Mouse (Mus musculus): ENCODE data around the gene Slc25a45. TPM values are rescaled to one million over a fixed set of nuclear protein-coding genes. Genes with fewer than 3 reads are reported as not detected.
A peak's percentile ranks its signal among the peaks of the same experiment; 100 is the strongest.

Slc25a45 gene
- total RNA-seq, 1 experiment from 2014 or later: 48.1 TPM

DNA sequence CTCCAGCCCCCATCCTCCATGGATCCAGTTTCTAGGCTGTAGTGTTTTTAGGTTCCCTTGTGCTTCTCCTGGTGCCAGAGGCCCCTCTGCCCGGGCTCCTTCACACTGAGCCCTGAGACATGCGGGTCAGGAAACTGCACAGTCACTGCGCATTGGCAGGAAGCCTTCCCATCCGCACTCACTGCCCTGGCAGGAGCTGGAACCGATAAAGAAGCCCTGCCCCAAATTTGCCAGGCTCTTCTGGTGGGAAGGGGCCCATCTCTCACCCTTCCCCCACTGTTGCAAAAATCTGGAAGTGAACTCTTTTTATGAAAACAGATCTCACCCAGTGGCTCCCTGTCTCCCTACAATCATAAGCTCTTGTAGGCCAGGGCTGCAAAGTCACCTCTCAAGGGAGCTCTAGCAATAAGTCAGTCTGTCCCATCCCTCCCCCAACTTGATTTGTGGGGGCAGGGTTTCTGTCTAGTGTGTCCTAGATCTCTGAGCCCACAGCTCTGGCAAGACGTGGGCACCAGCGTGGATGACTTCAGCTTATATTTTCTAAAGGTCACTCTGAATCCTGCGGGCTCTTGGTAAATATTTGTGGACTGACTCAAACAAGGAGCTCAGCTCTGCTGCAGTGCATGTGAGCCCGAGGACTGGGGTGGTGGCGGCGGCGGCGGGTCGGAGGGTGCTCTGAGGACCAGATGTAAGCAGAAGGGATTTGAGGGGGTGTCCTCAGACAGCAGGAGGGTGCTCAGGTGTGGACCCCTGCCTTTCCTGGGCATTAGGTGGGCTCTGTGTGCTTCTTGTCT lies 29.4 kb upstream of the Slc25a45 start:
- no peak for ATAC-seq (replicated peaks in 1 of 2; ENCODE audit: insufficient read depth in 1 of 2, low FRiP score in 2 of 2, low TSS enrichment in 1 of 2, low read depth in 1 of 2, poor library complexity in 2 of 2, severe bottlenecking in 2 of 2)

DNA sequence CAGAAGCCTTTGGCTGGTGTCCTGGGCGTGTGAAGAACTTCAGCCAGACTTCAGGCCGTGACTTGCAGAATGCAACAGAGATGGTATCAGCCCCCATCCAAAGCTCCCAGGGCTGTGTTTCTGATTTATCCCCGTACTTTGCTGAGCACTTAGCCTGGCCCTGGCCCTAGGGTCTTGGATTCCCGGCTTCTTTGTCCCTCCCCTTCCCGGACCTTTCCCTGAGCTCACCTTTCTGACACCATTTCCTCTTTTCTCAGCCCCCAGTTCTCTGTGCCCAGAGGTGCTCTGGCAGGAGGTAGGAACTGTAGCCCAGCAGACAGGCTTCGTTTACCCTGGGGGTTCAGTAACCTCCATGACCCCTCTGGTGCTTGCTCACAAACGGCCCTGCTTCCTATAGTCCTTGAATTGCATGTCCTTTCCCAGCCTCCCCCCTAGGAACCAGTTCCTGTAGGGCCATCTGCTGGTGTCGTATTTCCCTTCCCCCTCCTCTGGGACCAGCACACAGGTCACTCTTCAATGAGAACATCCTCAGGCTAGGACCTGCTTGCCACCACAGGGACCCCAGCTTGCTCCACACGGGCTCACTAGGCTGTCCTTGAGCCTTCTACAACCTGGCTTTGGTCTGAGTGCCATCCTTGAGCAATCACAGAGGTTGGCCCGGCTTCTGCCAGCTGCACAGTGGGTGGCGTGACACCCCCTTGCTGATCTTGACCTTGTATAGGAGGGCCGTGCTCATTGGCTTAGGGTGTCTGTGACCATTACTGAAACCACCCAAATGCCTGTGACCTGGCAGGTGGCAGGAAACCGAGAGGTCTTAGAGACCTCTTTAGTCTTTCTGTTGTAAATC lies 28.6 kb upstream of the Slc25a45 start:
- ATAC-seq (replicated peaks in 1 of 2; ENCODE audit: insufficient read depth in 1 of 2, low FRiP score in 2 of 2, low TSS enrichment in 1 of 2, low read depth in 1 of 2, poor library complexity in 2 of 2, severe bottlenecking in 2 of 2): no peak

DNA sequence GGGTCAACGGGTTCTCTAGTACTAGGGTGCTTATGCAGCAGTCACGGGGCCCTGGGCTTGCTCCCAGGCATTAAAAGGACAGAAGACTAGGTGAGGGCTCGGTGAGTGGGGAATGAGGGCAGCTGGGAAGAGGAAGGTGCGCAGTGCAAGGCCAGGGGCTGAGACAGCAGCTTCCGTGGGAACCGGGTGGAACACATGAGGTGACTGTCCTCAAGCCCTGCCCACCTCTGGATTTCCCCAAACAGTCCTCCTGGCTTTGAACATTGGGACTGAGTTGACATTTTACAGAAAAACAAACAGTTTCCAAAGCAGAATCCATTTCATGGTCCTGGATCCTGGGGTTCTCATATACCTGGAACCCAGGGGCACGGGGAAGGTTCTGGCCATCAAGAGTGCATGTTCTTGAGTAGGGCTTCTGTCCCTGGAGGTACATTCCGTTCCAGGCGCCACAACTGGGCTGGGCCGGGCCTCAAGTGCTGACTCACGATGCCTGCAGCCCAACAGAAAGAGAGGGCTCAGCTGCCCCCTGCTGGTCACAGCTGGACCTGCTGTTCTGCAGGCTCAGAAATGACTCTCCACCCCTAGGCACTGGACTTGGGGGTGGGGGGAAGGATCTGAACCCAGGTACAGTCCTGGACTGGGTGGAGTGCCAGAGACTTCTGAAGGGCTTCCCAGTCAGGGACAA lies 27.6 kb upstream of the Slc25a45 start:
- peak; percentile 28 to 36 for ATAC-seq (replicated peaks in 1 of 2; ENCODE audit: insufficient read depth in 1 of 2, low FRiP score in 2 of 2, low TSS enrichment in 1 of 2, low read depth in 1 of 2, poor library complexity in 2 of 2, severe bottlenecking in 2 of 2)

- no peak for ATAC-seq (replicated peaks in 1 of 2; ENCODE audit: insufficient read depth in 1 of 2, low FRiP score in 2 of 2, low TSS enrichment in 1 of 2, low read depth in 1 of 2, poor library complexity in 2 of 2, severe bottlenecking in 2 of 2)
Measured at GRCm38 (mm10) chr19:5850860-5851259, 26.7 kb upstream of the Slc25a45 start.

GRCm38 (mm10) chr19:5851481-5851971 lies 26.1 kb upstream of the Slc25a45 start:
- no peak for ATAC-seq (replicated peaks in 1 of 2; ENCODE audit: insufficient read depth in 1 of 2, low FRiP score in 2 of 2, low TSS enrichment in 1 of 2, low read depth in 1 of 2, poor library complexity in 2 of 2, severe bottlenecking in 2 of 2)

DNA sequence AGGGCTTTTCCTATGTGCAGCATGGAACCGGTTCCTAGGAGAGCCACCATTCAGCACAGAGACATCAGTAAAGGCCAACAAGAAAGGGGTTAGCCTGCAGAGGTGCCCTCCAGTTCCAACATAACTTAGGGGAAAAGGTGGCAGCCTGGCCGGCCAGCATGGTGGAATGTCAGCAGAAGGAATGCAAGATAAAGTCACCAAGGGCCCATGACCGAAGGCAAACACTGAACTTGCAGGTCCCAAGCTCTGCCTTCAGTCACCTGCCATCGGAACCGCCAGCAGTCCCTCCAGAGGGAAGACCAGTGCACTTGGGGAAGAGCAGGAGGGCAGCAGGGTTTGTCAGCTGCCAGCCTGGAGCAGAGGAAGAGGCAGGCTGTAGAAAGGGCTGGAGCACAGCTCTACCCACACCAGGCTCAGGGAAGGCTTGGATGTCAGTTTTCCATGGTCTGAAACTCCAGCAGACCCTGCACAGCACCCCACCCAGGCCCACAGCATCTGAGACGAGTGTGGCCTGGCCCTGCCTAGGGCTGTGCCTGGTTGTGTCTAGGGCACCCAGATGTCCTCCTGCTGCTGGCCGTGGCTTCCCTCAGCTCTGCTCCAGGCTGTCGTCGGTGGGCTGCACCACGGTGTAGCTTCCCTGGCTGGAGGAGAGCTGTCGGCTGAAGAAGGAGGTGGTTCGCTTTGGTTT lies 25.4 kb upstream of the Slc25a45 start:
- no peak for ATAC-seq (replicated peaks in 1 of 2; ENCODE audit: insufficient read depth in 1 of 2, low FRiP score in 2 of 2, low TSS enrichment in 1 of 2, low read depth in 1 of 2, poor library complexity in 2 of 2, severe bottlenecking in 2 of 2)

DNA sequence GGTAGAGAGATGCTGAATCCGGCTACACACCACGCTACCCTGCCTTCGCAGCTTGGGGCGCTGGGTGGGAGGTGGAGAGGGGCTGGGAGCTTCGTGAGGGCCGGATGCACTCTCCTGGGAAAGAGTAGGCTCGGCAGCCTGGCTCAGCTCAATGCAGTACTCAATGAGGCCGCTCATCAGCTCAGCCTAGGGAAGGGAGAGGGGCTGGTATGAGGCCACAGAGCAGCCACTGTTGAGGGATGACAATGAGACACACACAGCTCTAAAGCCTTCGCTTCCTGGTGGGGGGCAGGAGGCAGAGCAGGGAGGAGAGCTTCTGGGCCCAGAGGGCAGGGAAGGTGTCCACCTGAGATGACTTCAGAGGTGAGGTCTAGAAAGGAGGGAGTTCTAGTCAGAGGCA lies 21.0 kb upstream of the Slc25a45 start:
- no peak for ATAC-seq (replicated peaks in 1 of 2; ENCODE audit: insufficient read depth in 1 of 2, low FRiP score in 2 of 2, low TSS enrichment in 1 of 2, low read depth in 1 of 2, poor library complexity in 2 of 2, severe bottlenecking in 2 of 2)

- no peak for ATAC-seq (replicated peaks in 1 of 2; ENCODE audit: insufficient read depth in 1 of 2, low FRiP score in 2 of 2, low TSS enrichment in 1 of 2, low read depth in 1 of 2, poor library complexity in 2 of 2, severe bottlenecking in 2 of 2)
Measured at GRCm38 (mm10) chr19:5862335-5863085, 15.1 kb upstream of the Slc25a45 start.

DNA sequence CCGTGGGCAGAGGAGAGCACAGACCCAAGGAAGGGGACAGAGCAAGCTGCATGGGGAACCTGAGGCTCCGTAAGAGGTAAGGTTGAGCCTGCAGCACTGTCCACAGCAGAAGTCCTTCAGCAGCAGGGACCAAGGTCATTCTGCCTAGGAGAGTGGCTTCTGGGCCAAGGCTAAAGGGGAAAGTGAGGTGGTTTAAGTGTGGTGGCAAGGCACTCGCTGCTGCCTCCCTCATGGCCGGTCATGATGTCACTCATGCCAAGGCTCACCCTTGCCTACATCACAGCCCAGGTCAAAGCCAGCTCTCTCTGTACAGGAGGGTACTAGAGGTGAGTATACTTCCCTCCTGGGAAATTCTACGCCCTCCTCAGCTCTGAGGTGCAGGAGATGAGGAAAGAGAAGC lies 13.8 kb upstream of the Slc25a45 start:
- no peak for ATAC-seq (replicated peaks in 1 of 2; ENCODE audit: insufficient read depth in 1 of 2, low FRiP score in 2 of 2, low TSS enrichment in 1 of 2, low read depth in 1 of 2, poor library complexity in 2 of 2, severe bottlenecking in 2 of 2)

- ATAC-seq (replicated peaks in 1 of 2; ENCODE audit: insufficient read depth in 1 of 2, low FRiP score in 2 of 2, low TSS enrichment in 1 of 2, low read depth in 1 of 2, poor library complexity in 2 of 2, severe bottlenecking in 2 of 2): no peak
Measured at GRCm38 (mm10) chr19:5864710-5865398, 12.8 kb upstream of the Slc25a45 start.

GRCm38 (mm10) chr19:5868096-5868495 lies 9.5 kb upstream of the Slc25a45 start:
- no peak for ATAC-seq (replicated peaks in 1 of 2; ENCODE audit: insufficient read depth in 1 of 2, low FRiP score in 2 of 2, low TSS enrichment in 1 of 2, low read depth in 1 of 2, poor library complexity in 2 of 2, severe bottlenecking in 2 of 2)

- ATAC-seq (replicated peaks in 1 of 2; ENCODE audit: insufficient read depth in 1 of 2, low FRiP score in 2 of 2, low TSS enrichment in 1 of 2, low read depth in 1 of 2, poor library complexity in 2 of 2, severe bottlenecking in 2 of 2): no peak
Measured at GRCm38 (mm10) chr19:5871273-5871672, 6.3 kb upstream of the Slc25a45 start.

GRCm38 (mm10) chr19:5871683-5872082 lies 5.9 kb upstream of the Slc25a45 start:
- no peak for ATAC-seq (replicated peaks in 1 of 2; ENCODE audit: insufficient read depth in 1 of 2, low FRiP score in 2 of 2, low TSS enrichment in 1 of 2, low read depth in 1 of 2, poor library complexity in 2 of 2, severe bottlenecking in 2 of 2)

GRCm38 (mm10) chr19:5872528-5872927 lies 5.1 kb upstream of the Slc25a45 start:
- ATAC-seq (replicated peaks in 1 of 2; ENCODE audit: insufficient read depth in 1 of 2, low FRiP score in 2 of 2, low TSS enrichment in 1 of 2, low read depth in 1 of 2, poor library complexity in 2 of 2, severe bottlenecking in 2 of 2): no peak

- no peak for ATAC-seq (replicated peaks in 1 of 2; ENCODE audit: insufficient read depth in 1 of 2, low FRiP score in 2 of 2, low TSS enrichment in 1 of 2, low read depth in 1 of 2, poor library complexity in 2 of 2, severe bottlenecking in 2 of 2)
Measured at GRCm38 (mm10) chr19:5872931-5873556, 4.6 kb upstream of the Slc25a45 start.
